Mouse (Mus musculus) limb, embryonic 12.5 days (tissue): ENCODE results near the gene Msi2. TPM values are rescaled to one million over a fixed set of nuclear protein-coding genes. Genes with fewer than 3 reads are reported as not detected.
A peak's percentile ranks its signal among the peaks of the same experiment; 100 is the strongest.

Experiments used
- ATAC-seq: fragments of 200-750 bp; cut with Nextera tagmentation; 2 replicates; pipeline ENCODE4 v1.8.0; 2017; ENCODE audit warnings: low read depth, moderate TSS enrichment; ENCODE audit not compliant: insufficient number of reproducible peaks, insufficient read depth, low FRiP score, low TSS enrichment
- H3K27ac ChIP-seq: fragments of 300-500 bp; sonication (generic); 2 replicates; pipeline ENCODE4 v1.5.1; 2016; ENCODE audit warnings: mild to moderate bottlenecking, moderate library complexity
- H3K27me3 ChIP-seq: fragments of 300-500 bp; sonication (generic); 2 replicates; pipeline ENCODE4 v1.6.1; 2016; ENCODE audit warnings: mild to moderate bottlenecking, moderate library complexity
- H3K36me3 ChIP-seq: fragments of 300-500 bp; sonication (generic); 2 replicates; pipeline ENCODE4 v1.6.1; 2016; ENCODE audit warnings: mild to moderate bottlenecking, moderate library complexity
- H3K4me1 ChIP-seq: fragments of 300-500 bp; sonication (generic); replicated peaks from 2 replicates; pipeline ENCODE4 v1.6.1; 2016
- H3K4me2 ChIP-seq: fragments of 300-500 bp; sonication (generic); 2 replicates; pipeline ENCODE4 v1.6.1; 2016; ENCODE audit warnings: mild to moderate bottlenecking, moderate library complexity
- H3K4me3 ChIP-seq: fragments of 300-500 bp; sonication (generic); replicated peaks from 2 replicates; pipeline ENCODE4 v1.5.1; 2016; ENCODE audit warnings: mild to moderate bottlenecking
- H3K9ac ChIP-seq: fragments of 300-500 bp; sonication (generic); replicated peaks from 2 replicates; pipeline ENCODE4 v1.6.1; 2016; ENCODE audit warnings: mild to moderate bottlenecking, moderate library complexity
- H3K9me3 ChIP-seq: fragments of 300-500 bp; sonication (generic); 2 replicates; pipeline ENCODE4 v1.6.1; 2016; ENCODE audit warnings: mild to moderate bottlenecking, moderate library complexity
- WGBS: fragments of 180-500 bp; shearing (Covaris S2); methylation state at CpG from one replicate; pipeline ENCODE4 v1.1.7; 2016; 5-methylcytosine and 5-hydroxymethylcytosine counted together
- polyA plus RNA-seq: library from polyadenylated mRNA; unstranded; fragments of >200 nt; fragmentation: Nextera tagmentation; extraction: Ambion mirVana; gene quantifications from 2 replicates; pipeline ENCODE4 v1.2.1, GENCODE M21; 2016

Msi2 gene
- polyA plus RNA-seq, 1 experiment from 2014 or later: 24.0 TPM

DNA sequence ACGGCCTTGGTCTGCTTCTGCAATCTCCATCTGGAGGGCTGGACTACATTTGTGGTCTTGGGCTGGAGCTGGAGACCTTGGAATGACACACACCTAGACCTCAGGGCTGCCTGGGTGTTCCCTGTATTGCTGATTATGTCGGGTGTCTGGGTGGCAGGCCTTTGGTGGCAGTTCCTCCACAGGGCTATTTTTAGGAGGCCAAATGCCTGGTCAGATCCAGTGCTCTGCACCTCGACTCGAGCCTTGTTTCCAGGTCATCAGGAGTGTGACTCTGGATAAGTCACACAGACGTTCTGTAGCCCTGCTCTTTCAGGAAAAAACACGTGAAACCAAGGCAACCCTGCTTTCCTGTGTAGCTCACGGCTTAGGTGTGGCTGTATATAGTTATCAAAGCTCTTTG is 358.6 kb downstream of the Msi2 start:
- H3K4me1 ChIP-seq: peaks cover 20% of the 10 kb centered on the region
- ATAC-seq: no peak
- H3K27ac ChIP-seq: no peak overlapping the region
- peaks cover 15% of the 10 kb centered on the region; the same call in 1 of the 2 replicates for H3K36me3 ChIP-seq
- no peak overlapping the region for H3K9ac ChIP-seq
- H3K9me3 ChIP-seq: no peaks in the 10 kb centered on the region
- H3K4me3 ChIP-seq: no peak overlapping the region
- H3K4me2 ChIP-seq: no peak overlapping the region
- no peaks in the 10 kb centered on the region for H3K27me3 ChIP-seq
- WGBS: 85% methylated on average over 7 of the region's 7 CpGs

GRCm38 (mm10) chr11:88357325-88357724 is 361.0 kb downstream of the Msi2 start:
- peaks cover 20% of the 10 kb centered on the region for H3K4me1 ChIP-seq
- peak overlapping the region; percentile 76 for H3K27ac ChIP-seq
- H3K9me3 ChIP-seq: no peaks in the 10 kb centered on the region
- no peak overlapping the region for H3K4me3 ChIP-seq
- H3K36me3 ChIP-seq: peaks cover 27% of the 10 kb centered on the region
- no peak for ATAC-seq
- H3K27me3 ChIP-seq: no peaks in the 10 kb centered on the region
- H3K4me2 ChIP-seq: peak overlapping the region; percentile 15; the same call in 1 of the 2 replicates
- no peak overlapping the region for H3K9ac ChIP-seq
- WGBS: 54% methylated on average over 9 of the region's 9 CpGs

GRCm38 (mm10) chr11:88356598-88357290 is 361.6 kb downstream of the Msi2 start:
- Histone ChIP-seq H3K4me3 (no peak overlapping the region), H3K27ac (peak overlapping the region; percentile 77), H3K27me3 (no peaks in the 10 kb centered on the region), H3K36me3 (peaks cover 27% of the 10 kb centered on the region), H3K4me1 (peaks cover 20% of the 10 kb centered on the region), H3K9me3 (no peaks in the 10 kb centered on the region), H3K9ac (no peak overlapping the region), H3K4me2 (peak overlapping the region; percentile 15; the same call in 1 of the 2 replicates)
- peak; percentile 88 for ATAC-seq
- WGBS: 58% methylated on average over 8 of the region's 8 CpGs

- Histone ChIP-seq H3K27ac (peak overlapping the region; percentile 77), H3K4me1 (peaks cover 20% of the 10 kb centered on the region), H3K4me2 (no peak overlapping the region), H3K36me3 (peaks cover 27% of the 10 kb centered on the region), H3K4me3 (no peak overlapping the region), H3K27me3 (no peaks in the 10 kb centered on the region), H3K9me3 (no peaks in the 10 kb centered on the region), H3K9ac (no peak overlapping the region)
- ATAC-seq: no peak
- 93% methylated on average over 12 of the region's 12 CpGs for WGBS
These were observed 362.3 kb downstream of the Msi2 start for GRCm38 (mm10) chr11:88356016-88356415.

- Histone ChIP-seq H3K27ac (no peak overlapping the region), H3K9ac (no peak overlapping the region), H3K27me3 (no peaks in the 10 kb centered on the region), H3K4me1 (peaks cover 20% of the 10 kb centered on the region), H3K4me2 (no peak overlapping the region), H3K36me3 (peaks cover 25% of the 10 kb centered on the region), H3K9me3 (no peaks in the 10 kb centered on the region), H3K4me3 (no peak overlapping the region)
- no peak for ATAC-seq
- WGBS: 51% methylated on average over 9 of the region's 9 CpGs
These were observed 363.5 kb downstream of the Msi2 start for GRCm38 (mm10) chr11:88354771-88355170.

DNA sequence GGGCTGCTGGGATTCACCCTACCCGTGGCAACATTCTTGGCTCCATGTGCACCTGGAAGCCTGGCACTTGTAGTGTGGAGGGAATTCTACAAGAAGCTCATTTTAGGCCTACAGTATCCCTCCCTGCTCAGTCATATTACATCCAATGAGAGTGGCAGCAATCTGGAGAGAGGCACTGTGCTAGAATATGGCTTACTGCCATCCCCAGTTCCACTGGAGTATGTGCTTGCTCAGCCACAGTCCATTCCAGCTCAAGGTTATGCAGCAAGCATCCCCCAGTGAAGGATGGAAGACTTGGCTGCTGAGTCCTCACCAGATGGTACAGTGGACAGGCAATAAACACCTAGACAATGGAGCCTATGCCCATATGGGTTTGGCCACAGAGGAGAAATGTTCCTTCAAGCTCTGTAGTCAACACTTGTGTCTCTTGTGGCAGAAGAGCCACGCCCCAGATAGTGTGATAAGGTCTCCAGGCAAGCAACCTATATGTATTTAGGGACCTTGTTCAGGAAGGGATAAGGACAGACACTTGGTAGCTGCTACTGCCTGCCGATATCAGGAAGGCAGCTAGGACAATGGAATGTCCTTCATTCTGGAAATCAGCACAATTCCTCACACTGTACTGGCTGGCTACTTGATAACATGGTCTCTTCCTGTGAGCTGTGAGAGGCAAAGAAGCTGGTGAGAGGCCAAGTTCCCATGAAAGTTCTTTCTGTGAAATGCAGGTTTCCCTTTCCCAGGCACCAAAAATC is 366.4 kb downstream of the Msi2 start:
- WGBS: 89% methylated on average over 3 of the region's 3 CpGs
- Histone ChIP-seq H3K9ac (no peak overlapping the region), H3K27me3 (no peaks in the 10 kb centered on the region), H3K4me3 (no peak overlapping the region), H3K4me1 (peaks cover 9% of the 10 kb centered on the region; the same call in 1 of the 2 replicates), H3K9me3 (no peaks in the 10 kb centered on the region), H3K36me3 (peaks cover 35% of the 10 kb centered on the region), H3K27ac (no peak overlapping the region), H3K4me2 (no peak overlapping the region)
- ATAC-seq: no peak

DNA sequence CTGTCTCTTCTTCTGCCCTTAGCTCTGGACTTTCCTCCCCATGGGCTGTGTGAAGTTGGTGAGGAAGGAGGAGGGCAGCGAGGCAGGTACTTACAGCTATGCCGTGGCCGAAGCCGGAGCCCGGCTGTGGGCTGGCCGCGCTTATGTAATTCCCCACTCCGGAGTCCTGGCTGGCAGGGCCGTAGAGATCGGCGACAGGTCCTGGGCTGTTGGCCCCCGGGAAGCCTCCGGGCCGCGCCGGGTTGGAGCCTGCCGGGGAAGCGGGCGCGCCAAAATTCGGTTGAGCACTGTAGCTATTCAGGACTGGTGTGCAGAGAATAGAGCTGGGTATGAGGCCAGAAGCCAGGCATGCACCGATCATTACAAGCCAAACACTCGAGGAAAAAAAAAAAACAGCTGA is 369.6 kb downstream of the Msi2 start:
- Histone ChIP-seq H3K4me3 (no peak overlapping the region), H3K9me3 (no peaks in the 10 kb centered on the region), H3K27me3 (no peaks in the 10 kb centered on the region), H3K4me1 (no peaks in the 10 kb centered on the region), H3K4me2 (no peak overlapping the region), H3K36me3 (peaks cover 38% of the 10 kb centered on the region), H3K27ac (no peak overlapping the region), H3K9ac (no peak overlapping the region)
- no peak for ATAC-seq
- WGBS: 75% methylated on average over 23 of the region's 23 CpGs

GRCm38 (mm10) chr11:88348056-88348455 is 370.3 kb downstream of the Msi2 start:
- H3K9ac ChIP-seq: no peak overlapping the region
- ATAC-seq: no peak
- H3K36me3 ChIP-seq: peaks cover 36% of the 10 kb centered on the region
- no peak overlapping the region for H3K27ac ChIP-seq
- no peak overlapping the region for H3K4me3 ChIP-seq
- H3K27me3 ChIP-seq: no peaks in the 10 kb centered on the region
- no peak overlapping the region for H3K4me2 ChIP-seq
- H3K4me1 ChIP-seq: no peaks in the 10 kb centered on the region
- H3K9me3 ChIP-seq: no peaks in the 10 kb centered on the region
- 84% methylated on average over 3 of the region's 3 CpGs for WGBS

DNA sequence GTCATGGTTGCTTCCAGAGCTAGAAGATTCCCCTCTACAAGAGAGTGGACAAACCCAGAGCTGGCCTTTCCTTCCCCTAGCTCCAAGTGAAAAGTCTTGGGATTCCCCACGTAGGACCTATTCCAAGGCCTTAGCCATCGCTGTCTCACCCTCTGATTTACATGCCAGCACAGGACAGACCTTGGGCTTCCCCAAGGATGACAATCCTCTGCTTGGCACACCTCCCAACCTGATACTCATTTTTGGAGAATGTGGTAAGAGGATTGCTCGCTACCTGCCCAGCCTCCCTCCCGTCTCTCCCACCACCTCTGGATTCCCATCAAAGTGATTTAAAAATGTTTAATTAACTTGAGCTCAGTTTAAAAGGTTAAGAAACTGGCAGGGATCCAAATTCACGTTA is 372.2 kb downstream of the Msi2 start:
- Histone ChIP-seq H3K36me3 (peaks cover 40% of the 10 kb centered on the region), H3K4me2 (no peak overlapping the region), H3K9me3 (no peaks in the 10 kb centered on the region), H3K4me3 (no peak overlapping the region), H3K27ac (no peak overlapping the region), H3K27me3 (no peaks in the 10 kb centered on the region), H3K4me1 (no peaks in the 10 kb centered on the region), H3K9ac (no peak overlapping the region)
- ATAC-seq: no peak
- 84% methylated on average over 5 of the region's 5 CpGs for WGBS

GRCm38 (mm10) chr11:88337926-88338325 is 380.4 kb downstream of the Msi2 start:
- Histone ChIP-seq H3K4me2 (no peak overlapping the region), H3K27me3 (no peaks in the 10 kb centered on the region), H3K4me3 (no peak overlapping the region), H3K9ac (no peak overlapping the region), H3K9me3 (no peaks in the 10 kb centered on the region), H3K27ac (no peak overlapping the region), H3K36me3 (peaks cover 34% of the 10 kb centered on the region), H3K4me1 (peaks cover 6% of the 10 kb centered on the region)
- WGBS: 95% methylated on average over 3 of the region's 3 CpGs
- ATAC-seq: no peak

DNA sequence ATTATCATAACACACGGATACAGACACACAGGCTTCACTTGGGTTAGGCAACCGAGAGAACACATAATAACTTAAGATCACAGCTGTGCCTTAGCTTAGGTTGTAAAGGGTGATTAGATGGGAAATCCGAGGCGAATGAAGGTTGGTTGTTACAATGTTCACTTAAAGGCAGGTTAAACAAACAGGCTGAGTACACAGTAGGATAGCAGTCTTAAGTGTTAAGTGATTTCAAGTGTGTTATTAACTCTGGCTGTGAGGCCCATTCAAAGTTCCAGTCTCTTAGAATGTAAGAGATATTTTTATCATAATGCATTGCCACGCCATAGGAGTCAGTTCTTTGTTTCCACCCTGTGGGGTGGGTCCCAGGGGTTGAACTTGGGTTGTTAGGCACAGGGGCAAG is 383.4 kb downstream of the Msi2 start:
- Histone ChIP-seq H3K4me1 (peaks cover 29% of the 10 kb centered on the region), H3K4me2 (no peak overlapping the region), H3K36me3 (peaks cover 29% of the 10 kb centered on the region), H3K9me3 (no peaks in the 10 kb centered on the region), H3K27me3 (no peaks in the 10 kb centered on the region), H3K27ac (no peak overlapping the region), H3K4me3 (no peak overlapping the region), H3K9ac (no peak overlapping the region)
- 32% methylated on average over 5 of the region's 5 CpGs for WGBS
- no peak for ATAC-seq
